Mouse (Mus musculus): ENCODE measurements at regions not wholly inside any gene's neighbourhood (a gene's known extent, or its start where the extent isn't known, plus 50 kb on each side); places are given as distances from the start of the nearest gene placed in this dataset.

DNA sequence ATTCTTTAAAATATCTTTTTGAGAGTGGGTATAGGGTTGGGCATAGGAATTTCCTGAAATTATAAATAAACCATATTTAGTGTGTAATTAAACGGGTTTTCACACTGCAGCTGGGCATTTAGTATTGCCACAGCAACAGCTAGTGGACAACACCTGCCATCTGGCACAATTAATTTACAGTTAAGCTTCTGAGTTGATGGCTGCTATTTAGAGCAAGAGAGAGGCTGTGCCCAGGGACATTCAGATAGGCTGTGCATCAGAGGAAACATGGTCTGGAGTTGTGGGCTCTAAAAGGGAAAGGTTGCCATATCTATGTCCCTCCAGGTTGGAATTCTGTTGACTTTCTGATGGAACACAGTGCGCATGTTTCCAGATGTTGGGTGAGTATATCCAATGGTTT is 227.1 kb downstream of the Pth2r start:
- no peak overlapping the region for H3K9ac ChIP-seq (ENCODE audit: low read depth, low read length)
- ATAC-seq = peak; percentile 60; the same call in 1 of the 2 replicates
- H3K9me3 ChIP-seq (ENCODE audit: control insufficient read depth, low read length) = no peaks in the 10 kb centered on the region
- no peaks in the 10 kb centered on the region for H3K27me3 ChIP-seq (replicated peaks; ENCODE audit: control insufficient read depth, insufficient read depth, low read length)
- no peak overlapping the region for H3K4me3 ChIP-seq (ENCODE audit: low read length)
- WGBS = 81% methylated on average over 2 of the region's 2 CpGs
- H3K27ac ChIP-seq (ENCODE audit: low read depth, low read length) = no peak overlapping the region
- H3K36me3 ChIP-seq (ENCODE audit: control insufficient read depth, insufficient read depth, low read length) = no peaks in the 10 kb centered on the region
- no peak overlapping the region for H3K4me2 ChIP-seq (ENCODE audit: low read length)
- H3K4me1 ChIP-seq (ENCODE audit: control insufficient read depth, insufficient read depth, low read depth, low read length) = no peaks in the 10 kb centered on the region

GRCm38 (mm10) chr1:65535674-65536073 is 253.8 kb downstream of the Pth2r start:
- Histone ChIP-seq H3K36me3 (ENCODE audit: control insufficient read depth, insufficient read depth, low read length) (no peaks in the 10 kb centered on the region), H3K9ac (ENCODE audit: low read depth, low read length) (no peak overlapping the region), H3K27me3 (replicated peaks; ENCODE audit: control insufficient read depth, insufficient read depth, low read length) (no peaks in the 10 kb centered on the region), H3K4me2 (ENCODE audit: low read length) (no peak overlapping the region), H3K4me3 (ENCODE audit: low read length) (no peak overlapping the region), H3K9me3 (ENCODE audit: control insufficient read depth, low read length) (no peaks in the 10 kb centered on the region), H3K27ac (ENCODE audit: low read depth, low read length) (no peak overlapping the region), H3K4me1 (ENCODE audit: control insufficient read depth, insufficient read depth, low read depth, low read length) (no peaks in the 10 kb centered on the region)
- WGBS = 69% methylated on average over 3 of the region's 3 CpGs
- ATAC-seq = no peak

- no peak for ATAC-seq
- Histone ChIP-seq H3K27me3 (replicated peaks; ENCODE audit: control insufficient read depth, insufficient read depth, low read length) (no peaks in the 10 kb centered on the region), H3K36me3 (ENCODE audit: control insufficient read depth, insufficient read depth, low read length) (no peaks in the 10 kb centered on the region), H3K4me2 (ENCODE audit: low read length) (no peak overlapping the region), H3K4me3 (ENCODE audit: low read length) (no peak overlapping the region), H3K27ac (ENCODE audit: low read depth, low read length) (no peak overlapping the region), H3K9ac (ENCODE audit: low read depth, low read length) (no peak overlapping the region), H3K9me3 (ENCODE audit: control insufficient read depth, low read length) (no peaks in the 10 kb centered on the region), H3K4me1 (ENCODE audit: control insufficient read depth, insufficient read depth, low read depth, low read length) (no peaks in the 10 kb centered on the region)
- 87% methylated on average over 3 of the region's 3 CpGs for WGBS
These were observed 256.7 kb downstream of the Pth2r start for GRCm38 (mm10) chr1:65538509-65538908.

- H3K9ac ChIP-seq (ENCODE audit: low read depth, low read length) = no peak overlapping the region
- ATAC-seq = peak; percentile 48; the same call in 1 of the 2 replicates
- H3K4me3 ChIP-seq (ENCODE audit: low read length) = no peak overlapping the region
- WGBS = 43% methylated on average over 5 of the region's 5 CpGs
- no peaks in the 10 kb centered on the region for H3K36me3 ChIP-seq (ENCODE audit: control insufficient read depth, insufficient read depth, low read length)
- no peak overlapping the region for H3K27ac ChIP-seq (ENCODE audit: low read depth, low read length)
- no peak overlapping the region for H3K4me2 ChIP-seq (ENCODE audit: low read length)
- no peaks in the 10 kb centered on the region for H3K27me3 ChIP-seq (replicated peaks; ENCODE audit: control insufficient read depth, insufficient read depth, low read length)
- H3K4me1 ChIP-seq (ENCODE audit: control insufficient read depth, insufficient read depth, low read depth, low read length) = no peaks in the 10 kb centered on the region
- no peaks in the 10 kb centered on the region for H3K9me3 ChIP-seq (ENCODE audit: control insufficient read depth, low read length)
These were observed 262.5 kb downstream of the Pth2r start for GRCm38 (mm10) chr1:65544219-65544864.

- Histone ChIP-seq H3K4me3 (ENCODE audit: low read length) (no peak overlapping the region), H3K9ac (ENCODE audit: low read depth, low read length) (no peak overlapping the region), H3K4me1 (ENCODE audit: control insufficient read depth, insufficient read depth, low read depth, low read length) (no peaks in the 10 kb centered on the region), H3K36me3 (ENCODE audit: control insufficient read depth, insufficient read depth, low read length) (no peaks in the 10 kb centered on the region), H3K27ac (ENCODE audit: low read depth, low read length) (no peak overlapping the region), H3K4me2 (ENCODE audit: low read length) (no peak overlapping the region), H3K9me3 (ENCODE audit: control insufficient read depth, low read length) (no peaks in the 10 kb centered on the region), H3K27me3 (replicated peaks; ENCODE audit: control insufficient read depth, insufficient read depth, low read length) (no peaks in the 10 kb centered on the region)
- ATAC-seq = no peak
- WGBS = 71% methylated on average over 5 of the region's 5 CpGs
These were observed 263.6 kb downstream of the Pth2r start for GRCm38 (mm10) chr1:65545336-65546060.

- no peak overlapping the region for H3K4me3 ChIP-seq (ENCODE audit: low read length)
- WGBS = 63% methylated on average over 4 of the region's 4 CpGs
- H3K4me1 ChIP-seq (ENCODE audit: control insufficient read depth, insufficient read depth, low read depth, low read length) = no peaks in the 10 kb centered on the region
- no peak overlapping the region for H3K4me2 ChIP-seq (ENCODE audit: low read length)
- ATAC-seq = peak; percentile 64; the same call in 1 of the 2 replicates
- H3K27me3 ChIP-seq (replicated peaks; ENCODE audit: control insufficient read depth, insufficient read depth, low read length) = no peaks in the 10 kb centered on the region
- no peak overlapping the region for H3K9ac ChIP-seq (ENCODE audit: low read depth, low read length)
- H3K36me3 ChIP-seq (ENCODE audit: control insufficient read depth, insufficient read depth, low read length) = no peaks in the 10 kb centered on the region
- H3K27ac ChIP-seq (ENCODE audit: low read depth, low read length) = no peak overlapping the region
- no peaks in the 10 kb centered on the region for H3K9me3 ChIP-seq (ENCODE audit: control insufficient read depth, low read length)
These were observed 267.0 kb downstream of the Pth2r start for GRCm38 (mm10) chr1:65548830-65549229.

DNA sequence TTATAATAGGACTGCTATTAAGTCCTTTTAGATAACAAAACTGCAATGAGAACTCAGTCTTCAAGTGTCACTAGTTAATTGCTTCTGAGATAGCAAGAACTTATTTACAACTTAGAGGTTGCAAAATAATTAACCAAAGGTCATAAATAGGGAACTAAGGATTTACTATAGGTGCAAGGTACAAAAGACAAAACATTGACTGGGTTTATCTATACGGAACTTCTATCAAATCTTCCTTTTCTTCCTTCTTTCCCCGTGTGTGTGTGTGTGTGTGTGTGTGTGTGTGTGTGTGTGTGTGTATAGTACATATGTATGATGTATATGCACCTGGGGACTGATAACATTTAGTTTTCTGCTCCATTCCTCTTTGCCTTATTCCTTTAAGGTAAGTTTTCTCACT is 305.5 kb downstream of the Pth2r start:
- H3K4me2 ChIP-seq (ENCODE audit: low read length) = no peak overlapping the region
- no peaks in the 10 kb centered on the region for H3K27me3 ChIP-seq (replicated peaks; ENCODE audit: control insufficient read depth, insufficient read depth, low read length)
- ATAC-seq = no peak
- H3K27ac ChIP-seq (ENCODE audit: low read depth, low read length) = no peak overlapping the region
- H3K9ac ChIP-seq (ENCODE audit: low read depth, low read length) = no peak overlapping the region
- WGBS = 89% methylated on average over 2 of the region's 2 CpGs
- H3K36me3 ChIP-seq (ENCODE audit: control insufficient read depth, insufficient read depth, low read length) = no peaks in the 10 kb centered on the region
- no peaks in the 10 kb centered on the region for H3K4me1 ChIP-seq (ENCODE audit: control insufficient read depth, insufficient read depth, low read depth, low read length)
- no peak overlapping the region for H3K4me3 ChIP-seq (ENCODE audit: low read length)
- H3K9me3 ChIP-seq (ENCODE audit: control insufficient read depth, low read length) = no peaks in the 10 kb centered on the region

DNA sequence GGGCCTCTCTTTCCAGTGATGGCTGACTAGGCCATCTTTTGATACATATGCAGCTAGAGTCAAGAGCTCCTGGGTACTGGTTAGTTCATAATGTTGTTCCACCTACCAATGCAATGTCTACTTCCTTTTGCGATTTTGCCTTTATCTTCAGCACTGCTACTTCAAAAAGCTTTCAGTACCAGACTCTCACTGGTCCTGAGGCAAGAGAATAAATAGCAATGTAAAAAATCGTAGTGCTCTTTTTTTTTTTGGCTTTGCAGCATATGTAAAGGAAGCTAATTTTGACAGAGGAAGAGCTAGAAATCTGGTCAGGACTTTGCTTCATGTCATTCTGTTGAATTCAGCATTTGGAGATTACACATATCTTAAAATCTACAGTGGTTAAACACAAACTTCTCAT is 291.0 kb upstream of the Crygf start:
- H3K9ac ChIP-seq (ENCODE audit: low read depth, low read length) = no peak overlapping the region
- WGBS = 86% methylated on average over 2 of the region's 2 CpGs
- H3K36me3 ChIP-seq (ENCODE audit: control insufficient read depth, insufficient read depth, low read length) = no peaks in the 10 kb centered on the region
- no peak overlapping the region for H3K4me2 ChIP-seq (ENCODE audit: low read length)
- no peak for ATAC-seq
- no peaks in the 10 kb centered on the region for H3K4me1 ChIP-seq (ENCODE audit: control insufficient read depth, insufficient read depth, low read depth, low read length)
- H3K4me3 ChIP-seq (ENCODE audit: low read length) = no peak overlapping the region
- no peaks in the 10 kb centered on the region for H3K27me3 ChIP-seq (replicated peaks; ENCODE audit: control insufficient read depth, insufficient read depth, low read length)
- H3K9me3 ChIP-seq (ENCODE audit: control insufficient read depth, low read length) = no peaks in the 10 kb centered on the region
- no peak overlapping the region for H3K27ac ChIP-seq (ENCODE audit: low read depth, low read length)

DNA sequence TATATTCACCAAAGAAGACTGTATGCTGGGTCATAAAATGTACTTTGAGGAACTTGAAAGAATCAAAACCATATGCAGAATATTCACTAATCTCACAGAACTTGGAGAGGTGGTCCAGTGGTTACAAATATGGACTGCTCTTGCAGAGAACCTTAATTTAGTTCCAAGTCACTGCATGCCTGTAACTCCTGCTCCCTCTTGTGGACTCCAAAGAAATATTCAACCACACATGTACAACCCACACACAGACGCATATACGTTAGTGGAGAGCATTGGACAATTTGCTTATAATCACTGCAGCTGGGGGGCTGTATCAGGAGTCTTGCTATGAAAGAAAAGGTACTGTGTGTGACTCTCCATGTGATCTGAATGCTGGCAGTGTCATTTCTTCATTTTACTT is 271.9 kb upstream of the Crygf start:
- Histone ChIP-seq H3K36me3 (ENCODE audit: control insufficient read depth, insufficient read depth, low read length) (no peaks in the 10 kb centered on the region), H3K4me2 (ENCODE audit: low read length) (no peak overlapping the region), H3K9me3 (ENCODE audit: control insufficient read depth, low read length) (no peaks in the 10 kb centered on the region), H3K27me3 (replicated peaks; ENCODE audit: control insufficient read depth, insufficient read depth, low read length) (no peaks in the 10 kb centered on the region), H3K4me1 (ENCODE audit: control insufficient read depth, insufficient read depth, low read depth, low read length) (no peaks in the 10 kb centered on the region), H3K4me3 (ENCODE audit: low read length) (no peak overlapping the region), H3K27ac (ENCODE audit: low read depth, low read length) (no peak overlapping the region), H3K9ac (ENCODE audit: low read depth, low read length) (no peak overlapping the region)
- ATAC-seq = no peak
- 73% methylated on average over 2 of the region's 2 CpGs for WGBS
